Mouse (Mus musculus): ENCODE measurements at regions not wholly inside any gene's neighbourhood (a gene's known extent, or its start where the extent isn't known, plus 50 kb on each side); places are given as distances from the start of the nearest gene placed in this dataset.
"Not testable (repeated sequence)": the region's sequence is repeated elsewhere in the genome, so short reads cannot be mapped to it uniquely, and the experiment has no call there.

DNA sequence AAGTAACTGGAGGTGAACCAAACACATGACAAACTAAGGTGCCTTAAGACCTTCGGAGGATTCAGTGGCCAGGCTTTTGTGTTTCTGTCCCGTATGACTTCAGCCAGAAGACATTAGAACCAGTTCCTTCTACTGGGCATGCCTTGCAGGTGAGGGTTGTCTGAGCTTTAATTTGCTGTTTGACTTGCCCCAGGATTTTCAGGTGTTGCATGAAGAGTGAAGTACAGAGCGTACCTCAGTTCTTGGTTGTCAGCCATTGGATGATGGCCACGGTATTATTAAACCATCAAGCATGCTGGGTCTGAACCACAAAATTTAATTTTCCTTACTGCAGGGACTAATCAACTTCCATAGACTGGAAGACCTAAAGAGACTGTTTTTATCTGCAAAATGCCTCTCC lies 181.5 kb upstream of the Mpdz start:
- no peak overlapping the region for H3K4me3 ChIP-seq
- TF ChIP-seq EP300 (IDR thresholded peaks at IDR 0.05; ENCODE audit: insufficient read depth, low read depth, low read length) (no peak), POLR2A (IDR thresholded peaks at IDR 0.05; ENCODE audit: insufficient read depth, low read depth, low read length) (no peak), CTCF (IDR thresholded peaks at IDR 0.05) (no peak)
- no peak overlapping the region for H3K27ac ChIP-seq
- H3K36me3 ChIP-seq (ENCODE audit: control insufficient read depth, insufficient read depth, low read length) = peaks cover 2% of the 10 kb centered on the region; the same call in 1 of the 2 replicates
- no peaks in the 10 kb centered on the region for H3K4me1 ChIP-seq (ENCODE audit: control insufficient read depth, insufficient read depth, low read length)
- intact Hi-C loops (cut with DNase I) = loop anchor here (5.0 kb wide), 1 partner anchor 42 kb away; no protein-coding TSS in a partner anchor
- no peaks in the 10 kb centered on the region for H3K79me2 ChIP-seq (replicated peaks; ENCODE audit: control insufficient read depth, insufficient read depth, low read length)
- no peak for DNase-seq
- WGBS = 83% methylated on average over 4 of the region's 4 CpGs
- no peaks in the 10 kb centered on the region for H3K27me3 ChIP-seq (ENCODE audit: control insufficient read depth, insufficient read depth, low read length)
- no peak overlapping the region for H3K9ac ChIP-seq (ENCODE audit: low read depth, low read length)

GRCm38 (mm10) chr4:81621391-81622137 lies 178.9 kb upstream of the Mpdz start:
- Histone ChIP-seq H3K4me1 (ENCODE audit: control insufficient read depth, insufficient read depth, low read length) (no peaks in the 10 kb centered on the region), H3K27ac (peak overlapping the region; percentile 67), H3K27me3 (ENCODE audit: control insufficient read depth, insufficient read depth, low read length) (no peaks in the 10 kb centered on the region), H3K4me3 (no peak overlapping the region), H3K36me3 (ENCODE audit: control insufficient read depth, insufficient read depth, low read length) (peaks cover 2% of the 10 kb centered on the region; the same call in 1 of the 2 replicates), H3K9ac (ENCODE audit: low read depth, low read length) (no peak overlapping the region), H3K79me2 (replicated peaks; ENCODE audit: control insufficient read depth, insufficient read depth, low read length) (no peaks in the 10 kb centered on the region)
- intact Hi-C loops (cut with DNase I) = loop anchor here (5.0 kb wide), 1 partner anchor 39 kb away; no protein-coding TSS in a partner anchor
- TF ChIP-seq POLR2A (IDR thresholded peaks at IDR 0.05; ENCODE audit: insufficient read depth, low read depth, low read length) (no peak), CTCF (IDR thresholded peaks at IDR 0.05) (no peak), EP300 (IDR thresholded peaks at IDR 0.05; ENCODE audit: insufficient read depth, low read depth, low read length) (no peak)
- 61% methylated on average over 8 of the region's 8 CpGs for WGBS
- DNase-seq = peak; percentile 35 to 71

DNA sequence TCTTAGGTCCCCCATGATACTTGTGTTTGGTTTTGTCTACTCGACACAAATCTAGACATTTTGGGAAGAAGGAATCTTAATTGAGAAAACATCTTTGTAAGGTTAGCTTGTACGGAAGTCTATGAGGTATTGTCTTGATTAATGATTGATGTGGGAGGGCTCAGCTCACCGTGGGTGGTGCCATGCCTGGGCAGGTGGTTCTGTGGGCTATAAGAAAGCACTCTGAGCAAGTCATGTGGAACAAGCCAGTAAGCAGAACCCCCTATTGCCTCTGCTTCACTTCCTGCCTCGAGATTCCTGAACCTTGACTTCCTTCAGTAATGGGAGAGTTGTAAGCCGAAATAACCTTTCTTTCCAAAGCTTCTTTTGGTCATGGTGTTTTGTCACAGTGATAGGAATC lies 174.6 kb upstream of the Mpdz start:
- no peak overlapping the region for H3K9ac ChIP-seq (ENCODE audit: low read depth, low read length)
- H3K27me3 ChIP-seq (ENCODE audit: control insufficient read depth, insufficient read depth, low read length) = no peaks in the 10 kb centered on the region
- H3K79me2 ChIP-seq (replicated peaks; ENCODE audit: control insufficient read depth, insufficient read depth, low read length) = no peaks in the 10 kb centered on the region
- peaks cover 2% of the 10 kb centered on the region; the same call in 1 of the 2 replicates for H3K36me3 ChIP-seq (ENCODE audit: control insufficient read depth, insufficient read depth, low read length)
- no peak overlapping the region for H3K4me3 ChIP-seq
- intact Hi-C loops (cut with DNase I) = no loop called here
- H3K27ac ChIP-seq = no peak overlapping the region
- DNase-seq = no peak
- 67% methylated on average over 5 of the region's 5 CpGs for WGBS
- H3K4me1 ChIP-seq (ENCODE audit: control insufficient read depth, insufficient read depth, low read length) = no peaks in the 10 kb centered on the region
- TF ChIP-seq CTCF (IDR thresholded peaks at IDR 0.05) (no peak), EP300 (IDR thresholded peaks at IDR 0.05; ENCODE audit: insufficient read depth, low read depth, low read length) (no peak), POLR2A (IDR thresholded peaks at IDR 0.05; ENCODE audit: insufficient read depth, low read depth, low read length) (no peak)

- H3K4me3 ChIP-seq = no peak overlapping the region
- no peaks in the 10 kb centered on the region for H3K79me2 ChIP-seq (replicated peaks; ENCODE audit: control insufficient read depth, insufficient read depth, low read length)
- no peaks in the 10 kb centered on the region for H3K4me1 ChIP-seq (ENCODE audit: control insufficient read depth, insufficient read depth, low read length)
- intact Hi-C loops (cut with DNase I) = no loop called here
- DNase-seq = peak in 1 of 2 experiments; percentile 5
- TF ChIP-seq EP300 (IDR thresholded peaks at IDR 0.05; ENCODE audit: insufficient read depth, low read depth, low read length) (no peak), CTCF (IDR thresholded peaks at IDR 0.05) (no peak), POLR2A (IDR thresholded peaks at IDR 0.05; ENCODE audit: insufficient read depth, low read depth, low read length) (no peak)
- no peaks in the 10 kb centered on the region for H3K27me3 ChIP-seq (ENCODE audit: control insufficient read depth, insufficient read depth, low read length)
- no peak overlapping the region for H3K27ac ChIP-seq
- no peak overlapping the region for H3K9ac ChIP-seq (ENCODE audit: low read depth, low read length)
- WGBS = 77% methylated on average over 2 of the region's 2 CpGs
- no peaks in the 10 kb centered on the region for H3K36me3 ChIP-seq (ENCODE audit: control insufficient read depth, insufficient read depth, low read length)
These were observed 168.6 kb upstream of the Mpdz start for GRCm38 (mm10) chr4:81611191-81611590.

DNA sequence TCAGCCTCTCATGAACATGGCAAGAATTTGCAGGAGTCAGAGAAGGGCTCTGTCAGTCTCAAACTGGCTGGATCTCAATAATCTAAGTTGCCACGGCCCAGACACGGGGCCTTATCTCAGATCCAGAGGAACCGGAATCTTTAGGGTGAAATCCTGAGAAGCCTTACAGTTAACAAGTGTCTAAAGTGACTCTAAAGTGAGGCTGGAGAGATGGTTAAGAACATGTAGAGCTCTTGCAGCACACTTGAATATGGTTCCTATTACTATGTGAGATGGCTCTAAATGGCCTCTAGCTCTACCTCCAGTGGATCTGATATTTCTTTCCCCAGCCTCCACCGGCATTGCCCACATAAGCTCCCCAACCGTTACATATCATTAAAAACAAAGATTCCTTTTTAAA lies 157.8 kb upstream of the Mpdz start:
- H3K79me2 ChIP-seq (replicated peaks; ENCODE audit: control insufficient read depth, insufficient read depth, low read length) = no peaks in the 10 kb centered on the region
- H3K4me1 ChIP-seq (ENCODE audit: control insufficient read depth, insufficient read depth, low read length) = no peaks in the 10 kb centered on the region
- no peak overlapping the region for H3K9ac ChIP-seq (ENCODE audit: low read depth, low read length)
- H3K36me3 ChIP-seq (ENCODE audit: control insufficient read depth, insufficient read depth, low read length) = no peaks in the 10 kb centered on the region
- 76% methylated on average over 5 of the region's 5 CpGs for whole genome bisulfite sequencing
- DNase-seq = no peak
- H3K27ac ChIP-seq = no peak overlapping the region
- H3K27me3 ChIP-seq (ENCODE audit: control insufficient read depth, insufficient read depth, low read length) = no peaks in the 10 kb centered on the region
- TF ChIP-seq CTCF (IDR thresholded peaks at IDR 0.05) (no peak), POLR2A (IDR thresholded peaks at IDR 0.05; ENCODE audit: insufficient read depth, low read depth, low read length) (no peak), EP300 (IDR thresholded peaks at IDR 0.05; ENCODE audit: insufficient read depth, low read depth, low read length) (no peak)
- H3K4me3 ChIP-seq = no peak overlapping the region
- intact Hi-C loops (cut with DNase I) = no loop called here

- Histone ChIP-seq H3K9ac (ENCODE audit: low read depth, low read length) (no peak overlapping the region), H3K27me3 (ENCODE audit: control insufficient read depth, insufficient read depth, low read length) (no peaks in the 10 kb centered on the region), H3K27ac (no peak overlapping the region), H3K4me3 (no peak overlapping the region), H3K4me1 (ENCODE audit: control insufficient read depth, insufficient read depth, low read length) (no peaks in the 10 kb centered on the region), H3K36me3 (ENCODE audit: control insufficient read depth, insufficient read depth, low read length) (no peaks in the 10 kb centered on the region), H3K79me2 (replicated peaks; ENCODE audit: control insufficient read depth, insufficient read depth, low read length) (no peaks in the 10 kb centered on the region)
- no peak for DNase-seq
- intact Hi-C loops (cut with DNase I) = no loop called here
- 79% methylated on average over 4 of the region's 4 CpGs for WGBS
- TF ChIP-seq EP300 (IDR thresholded peaks at IDR 0.05; ENCODE audit: insufficient read depth, low read depth, low read length) = no peak
These were observed 154.8 kb upstream of the Mpdz start for GRCm38 (mm10) chr4:81597390-81597789.

GRCm38 (mm10) chr4:81593431-81593830 lies 150.8 kb upstream of the Mpdz start:
- H3K27me3 ChIP-seq (ENCODE audit: control insufficient read depth, insufficient read depth, low read length); H3K79me2 ChIP-seq (replicated peaks; ENCODE audit: control insufficient read depth, insufficient read depth, low read length); H3K4me1 ChIP-seq (ENCODE audit: control insufficient read depth, insufficient read depth, low read length); intact Hi-C loops (cut with DNase I); H3K4me3 ChIP-seq; H3K9ac ChIP-seq (ENCODE audit: low read depth, low read length); H3K36me3 ChIP-seq (ENCODE audit: control insufficient read depth, insufficient read depth, low read length); H3K27ac ChIP-seq: not testable (repeated sequence)
- 81% methylated on average over 3 of the region's 3 CpGs for WGBS
- peak in 1 of 2 experiments; percentile 27 for DNase-seq
